Mouse (Mus musculus) bone marrow, adult 2 months (tissue): Measurements from ENCODE around the gene Pmm2.

ENCODE experiments used
- CTCF ChIP-seq: fragments of 200-500 bp; IDR thresholded peaks from 2 replicates; pipeline ENCODE4 v1.5.1; 2011; ENCODE audit warnings: low read length, control low read depth; ENCODE audit not compliant: control insufficient read depth, insufficient read depth
- POLR2A ChIP-seq: fragments of 200-500 bp; IDR thresholded peaks from 2 replicates; pipeline ENCODE4 v1.6.1; 2011; ENCODE audit warnings: low read depth, mild to moderate bottlenecking, control low read depth, low read length, borderline replicate concordance; ENCODE audit not compliant: control insufficient read depth

GRCm38 (mm10) chr16:8691206-8691605, 53.7 kb downstream of the Pmm2 start:
- no peak for TF ChIP-seq POLR2A
- TF ChIP-seq CTCF, result no peak
